Mouse (Mus musculus) lung, adult 2 months (tissue): ENCODE data around the gene Sall1. TPM values are rescaled to one million over a fixed set of nuclear protein-coding genes. Genes with fewer than 3 reads are reported as not detected.

ENCODE experiments used
- DNase-seq: peaks from one replicate; pipeline ENCODE4 v3.0.0; 2022
- H3K4me1 ChIP-seq: fragments of 200-500 bp; 2 replicates; pipeline ENCODE4 v1.6.1; 2011; ENCODE audit warnings: low read length; ENCODE audit not compliant: control insufficient read depth, insufficient read depth
- H3K4me3 ChIP-seq: fragments of 200-500 bp; replicated peaks from 2 replicates; pipeline ENCODE3; 2011; ENCODE audit warnings: low read depth, mild to moderate bottlenecking, control low read depth, low read length; ENCODE audit errors: extremely low read depth
- CTCF ChIP-seq: fragments of 200-500 bp; IDR thresholded peaks from 2 replicates; pipeline ENCODE4 v1.5.1; 2011; ENCODE audit warnings: mild to moderate bottlenecking, low read length, control low read depth; ENCODE audit not compliant: insufficient read depth
- POLR2A ChIP-seq: fragments of 200-500 bp; IDR thresholded peaks from 2 replicates; pipeline ENCODE4 v1.6.1; 2011; ENCODE audit warnings: low read depth, mild to moderate bottlenecking, control low read depth, low read length, borderline replicate concordance; ENCODE audit errors: extremely low read depth
- WGBS: fragments of 180-500 bp; shearing (Covaris S2); methylation state at CpG from one replicate; pipeline ENCODE4 v1.1.7; 2018; 5-methylcytosine and 5-hydroxymethylcytosine counted together
- polyA plus RNA-seq: library from polyadenylated mRNA; depleted of rRNA; stranded (reverse); fragments of >200 nt; gene quantifications from 2 replicates; pipeline ENCODE4 v1.2.3, GENCODE M21; 2012; rRNA removed

Sall1 gene
- 0.27 and 0.36 TPM in 2 replicates for polyA plus RNA-seq

- H3K4me3 ChIP-seq, result peak within 1 kb of the TSS; percentile 13
- TF ChIP-seq POLR2A, result no peak
- no peak for TF ChIP-seq CTCF
- DNase-seq, result no peak
- H3K4me1 ChIP-seq, result peaks cover 3% of the 10 kb centered on the region; the same call in 1 of the 2 replicates
- WGBS, result 2% methylated on average over 25 of the region's 25 CpGs
Measured at GRCm38 (mm10) chr8:89043940-89044339, at the start of gene Sall1. TSS of gene Sall1 (minus strand) at chr8:89044162.

DNA sequence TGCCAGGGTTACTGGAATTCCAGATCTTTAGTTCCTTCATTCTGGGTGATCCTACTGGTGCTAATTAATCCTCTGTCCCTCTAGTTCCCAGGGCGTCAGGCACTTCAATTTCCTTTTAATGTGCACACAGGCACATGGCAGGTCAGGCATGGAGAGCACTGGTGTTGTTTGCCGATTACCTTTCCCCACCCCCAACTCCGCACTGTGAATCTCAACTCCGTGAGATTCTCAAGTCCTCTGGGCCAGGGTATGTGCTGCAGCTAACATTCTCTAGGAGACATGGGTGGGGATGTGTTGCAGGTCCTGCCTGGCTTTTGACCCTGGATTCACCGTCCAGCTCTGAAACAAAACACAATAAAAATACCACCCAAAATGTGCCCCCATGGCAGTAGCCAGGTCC, 46.0 kb upstream of the Sall1 start:
- WGBS, result 46% methylated on average over 5 of the region's 5 CpGs
- H3K4me1 ChIP-seq, result no peaks in the 10 kb centered on the region
- no peak for DNase-seq
- no peak for TF ChIP-seq CTCF
- TF ChIP-seq POLR2A, result no peak
- no peak overlapping the region for H3K4me3 ChIP-seq

- 47% methylated on average over 2 of the region's 2 CpGs for WGBS
- TF ChIP-seq POLR2A (no peak), CTCF (no peak)
- DNase-seq, result no peak
- H3K4me1 ChIP-seq, result no peaks in the 10 kb centered on the region
- no peak overlapping the region for H3K4me3 ChIP-seq
Measured at GRCm38 (mm10) chr8:89079147-89079546, 35.2 kb upstream of the Sall1 start.

GRCm38 (mm10) chr8:89072968-89073382, 29.0 kb upstream of the Sall1 start:
- DNase-seq, result no peak
- TF ChIP-seq POLR2A, result no peak
- no peak for TF ChIP-seq CTCF
- Histone ChIP-seq H3K4me1 (no peaks in the 10 kb centered on the region), H3K4me3 (no peak overlapping the region)
- WGBS, result 26% methylated on average over 3 of the region's 3 CpGs

GRCm38 (mm10) chr8:89067499-89067898, 23.5 kb upstream of the Sall1 start:
- DNase-seq, result no peak
- no peak for TF ChIP-seq CTCF
- TF ChIP-seq POLR2A, result no peak
- Histone ChIP-seq H3K4me1 (no peaks in the 10 kb centered on the region), H3K4me3 (no peak overlapping the region)
- 75% methylated on average over 3 of the region's 3 CpGs for WGBS

- no peak for TF ChIP-seq CTCF
- 72% methylated on average over 9 of the region's 9 CpGs for WGBS
- no peaks in the 10 kb centered on the region for H3K4me1 ChIP-seq
- no peak for DNase-seq
- H3K4me3 ChIP-seq, result no peak overlapping the region
Measured at GRCm38 (mm10) chr8:89064042-89064441, 20.1 kb upstream of the Sall1 start.

GRCm38 (mm10) chr8:89063366-89064040, 19.5 kb upstream of the Sall1 start:
- Histone ChIP-seq H3K4me3 (no peak overlapping the region), H3K4me1 (no peaks in the 10 kb centered on the region)
- no peak for TF ChIP-seq CTCF
- TF ChIP-seq POLR2A, result no peak
- 70% methylated on average over 10 of the region's 10 CpGs for WGBS
- no peak for DNase-seq

DNA sequence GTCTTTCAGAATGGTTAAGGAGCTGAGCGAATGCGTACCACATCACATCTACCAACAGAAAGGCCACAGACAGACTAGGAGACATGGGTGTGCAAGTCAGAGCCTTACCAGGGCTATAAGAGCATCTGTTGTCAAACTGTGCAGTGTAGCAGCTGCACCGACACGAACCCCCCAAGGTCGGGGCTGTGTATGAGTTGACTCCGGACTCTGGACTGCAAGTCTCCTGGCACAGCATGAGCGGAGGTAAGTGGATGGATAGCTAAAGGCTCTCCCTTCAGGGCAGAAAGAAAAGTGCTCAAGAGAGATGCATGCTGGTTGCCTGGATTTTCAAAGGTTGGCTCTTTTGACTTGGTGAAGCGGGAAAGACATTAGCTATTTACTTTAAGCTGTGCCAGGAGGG, 16.8 kb upstream of the Sall1 start:
- H3K4me3 ChIP-seq, result no peak overlapping the region
- WGBS, result 91% methylated on average over 8 of the region's 8 CpGs
- no peak for TF ChIP-seq CTCF
- no peak for DNase-seq
- no peaks in the 10 kb centered on the region for H3K4me1 ChIP-seq

GRCm38 (mm10) chr8:89059507-89059906, 15.5 kb upstream of the Sall1 start:
- TF ChIP-seq POLR2A, result no peak
- no peak for TF ChIP-seq CTCF
- Histone ChIP-seq H3K4me3 (no peak overlapping the region), H3K4me1 (no peaks in the 10 kb centered on the region)
- WGBS, result 28% methylated on average over 6 of the region's 6 CpGs
- no peak for DNase-seq

DNA sequence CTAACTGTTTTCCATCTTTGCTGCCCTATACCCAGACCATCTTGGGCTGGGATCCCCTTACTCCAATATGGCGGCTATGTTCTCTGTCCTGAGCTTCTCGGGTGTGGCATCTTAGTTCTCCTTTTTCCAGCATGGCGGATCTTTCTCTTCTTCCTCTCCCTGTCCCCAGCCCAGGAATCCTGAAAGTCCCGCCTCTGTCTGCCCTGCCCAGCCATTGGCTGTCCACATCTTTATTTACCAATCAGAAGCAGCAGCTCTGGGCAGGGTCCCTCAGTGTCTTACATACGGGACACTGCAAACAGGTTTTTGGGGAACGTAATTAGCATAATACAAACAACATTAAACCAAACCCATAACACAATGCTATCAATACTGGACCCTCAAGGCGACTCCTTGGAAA, 8.9 kb upstream of the Sall1 start:
- no peak overlapping the region for H3K4me3 ChIP-seq
- H3K4me1 ChIP-seq, result no peaks in the 10 kb centered on the region
- WGBS, result 91% methylated on average over 7 of the region's 7 CpGs
- TF ChIP-seq POLR2A (no peak), CTCF (no peak)
- no peak for DNase-seq
